Mouse (Mus musculus) ovary, postnatal 14 days (tissue): ENCODE data around the gene Dbr1.

ENCODE experiments used
- DNase-seq: peaks from one replicate; pipeline ENCODE4 v3.0.0; 2022; ENCODE audit warnings: low spot score

Dbr1 gene

DNA sequence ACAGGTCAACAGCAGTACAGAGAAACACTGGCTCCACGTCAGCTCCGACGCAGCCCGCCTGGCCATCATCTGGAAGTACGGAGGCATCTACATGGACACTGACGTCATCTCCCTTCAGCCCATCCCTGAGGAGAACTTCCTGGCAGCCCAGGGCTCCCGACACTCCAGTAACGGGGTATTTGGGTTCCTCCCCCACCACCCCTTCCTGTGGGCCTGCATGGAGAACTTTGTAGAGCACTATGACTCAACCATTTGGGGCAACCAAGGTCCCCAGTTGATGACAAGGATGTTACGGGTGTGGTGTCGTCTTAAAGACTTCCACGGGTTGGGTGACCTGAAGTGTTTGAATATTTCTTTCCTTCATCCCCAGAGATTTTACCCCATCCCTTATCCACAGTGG is 44.6 kb downstream of the Dbr1 start:
- DNase-seq: no peak

DNA sequence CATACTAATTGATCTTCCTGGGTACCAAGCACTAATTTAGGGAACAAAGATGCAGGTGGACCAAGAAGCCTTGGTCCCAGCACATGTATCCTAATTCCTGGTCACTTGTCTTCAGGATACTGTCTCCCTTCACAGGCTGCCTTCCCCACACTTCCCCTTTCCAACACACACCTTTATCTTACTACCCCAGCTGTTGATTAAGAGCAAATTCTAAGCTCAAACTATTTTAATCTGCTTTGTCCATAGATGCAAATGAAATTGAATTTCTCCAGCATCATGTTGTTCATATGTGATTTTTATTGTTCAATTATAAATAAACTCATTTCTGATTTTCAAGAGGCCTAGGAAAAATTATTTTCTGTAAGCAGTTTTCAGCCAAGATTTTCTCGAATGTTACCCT is 46.4 kb downstream of the Dbr1 start:
- DNase-seq: no peak

DNA sequence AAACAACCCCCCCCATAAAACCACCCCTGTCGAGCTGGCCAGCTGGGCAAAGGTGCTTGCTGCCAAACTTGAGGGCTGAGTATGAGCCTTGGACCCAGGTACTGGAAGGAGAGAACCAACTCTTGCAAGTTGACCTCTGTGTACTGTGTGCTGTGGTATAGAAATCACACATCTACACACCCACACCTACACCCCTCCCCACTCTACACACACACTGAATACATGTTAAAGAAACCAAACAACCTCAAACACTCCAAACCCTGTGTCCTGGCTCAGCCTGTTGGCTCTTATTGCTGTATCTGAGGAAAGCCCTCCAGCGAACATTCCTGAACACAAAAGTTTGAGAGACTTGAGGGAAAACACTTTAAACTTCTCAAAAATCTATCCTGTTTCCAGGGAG is 47.4 kb downstream of the Dbr1 start:
- no peak for DNase-seq

DNA sequence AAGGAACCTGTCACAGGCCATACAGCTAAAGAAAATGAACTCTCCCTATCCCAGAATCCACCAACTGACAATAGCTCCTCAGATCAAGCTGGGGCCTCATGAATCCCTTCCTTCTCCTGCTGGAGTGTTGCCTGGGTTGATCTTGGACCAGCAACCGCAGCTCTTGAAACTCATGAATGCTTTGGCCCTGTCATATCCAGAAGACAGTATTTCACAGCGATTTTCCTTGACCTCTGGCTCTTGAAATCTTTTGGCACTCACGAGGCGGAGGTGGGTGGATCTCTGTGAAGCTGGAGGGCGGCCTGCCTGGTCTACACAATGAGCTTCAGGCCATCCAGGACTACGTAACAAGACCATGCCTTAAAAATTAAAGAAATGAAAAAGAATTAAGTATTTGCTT is 48.5 kb downstream of the Dbr1 start:
- DNase-seq: no peak

DNA sequence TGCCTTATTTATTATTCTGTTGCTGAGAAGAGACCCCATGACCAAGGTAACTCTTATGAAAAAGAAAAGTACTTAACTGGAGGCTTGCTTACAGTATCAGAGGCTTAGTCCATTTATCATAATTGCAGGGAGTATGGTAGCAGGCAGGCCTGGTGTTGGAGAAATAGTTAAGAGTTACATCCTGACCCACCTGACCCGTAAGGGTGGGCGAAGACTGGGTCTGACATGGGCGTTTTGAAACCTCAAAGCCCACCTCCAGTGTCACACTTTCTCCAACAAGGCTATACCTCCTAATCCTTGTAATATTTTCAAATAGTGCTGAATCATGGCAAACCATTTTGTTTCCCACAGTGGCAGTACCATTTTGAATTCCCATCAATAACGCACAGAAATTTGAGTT is 53.0 kb downstream of the Dbr1 start:
- DNase-seq: no peak

DNA sequence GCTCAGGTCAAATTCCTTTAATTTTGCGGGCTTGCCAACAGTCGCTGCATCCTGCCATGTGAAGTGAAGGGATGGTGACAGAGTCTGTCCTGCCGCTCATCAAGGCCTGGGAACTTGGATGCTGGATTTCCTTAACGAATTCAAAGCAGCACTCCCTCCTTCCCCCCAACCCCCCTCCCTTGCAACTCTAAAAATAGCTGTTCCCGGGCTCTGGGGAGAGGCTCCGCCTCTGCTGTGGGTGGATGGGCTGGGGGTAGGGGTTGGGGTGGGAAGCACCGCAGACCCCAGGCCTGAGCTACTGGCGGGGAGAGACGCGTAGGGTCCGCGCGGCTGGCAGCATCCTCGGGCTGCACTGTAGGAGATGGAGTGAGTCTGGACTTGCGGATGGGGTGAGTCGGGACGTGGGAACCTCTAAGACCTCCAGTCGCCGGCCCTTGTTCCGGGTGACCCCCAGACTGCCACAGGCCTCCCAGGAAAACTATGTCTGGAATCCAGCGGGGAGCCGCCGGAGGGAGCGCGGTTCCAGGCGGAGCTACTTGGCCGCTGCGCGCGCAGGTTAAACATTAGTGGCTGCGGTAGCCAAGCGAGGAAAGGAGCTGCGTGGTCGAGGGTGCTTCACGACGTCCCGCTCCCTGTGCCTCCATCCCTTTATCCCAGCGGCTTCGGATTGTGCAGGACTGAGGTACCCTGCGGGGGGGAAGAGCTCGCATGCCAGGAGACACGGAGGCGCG is 53.8 kb downstream of the Dbr1 start, which contains the start of gene Dzip1l:
Gene Dzip1l, plus strand, starts transcription at position 216 of the 731 bp plus-strand sequence.
- DNase-seq: peak; percentile 51

DNA sequence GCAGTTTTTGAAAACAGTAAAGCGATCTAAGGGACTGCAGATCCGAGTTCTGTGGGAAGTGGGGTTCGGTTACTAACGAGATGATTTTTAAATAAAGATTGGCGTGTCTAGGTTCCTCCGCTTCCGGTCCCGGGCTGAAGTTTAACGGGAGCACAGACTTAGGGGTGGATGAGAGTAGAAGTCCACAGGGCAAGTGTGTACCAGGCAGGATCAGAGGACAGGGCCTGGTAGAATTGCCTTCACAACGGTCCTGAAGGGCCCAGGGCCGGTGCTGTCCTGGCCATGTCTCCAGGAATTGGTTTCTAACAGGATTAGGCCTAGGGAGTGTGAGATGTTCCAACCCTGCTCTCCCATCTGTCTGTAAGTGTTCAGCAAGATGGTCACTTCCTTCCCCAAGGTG is 54.5 kb downstream of the Dbr1 start:
- no peak for DNase-seq

DNA sequence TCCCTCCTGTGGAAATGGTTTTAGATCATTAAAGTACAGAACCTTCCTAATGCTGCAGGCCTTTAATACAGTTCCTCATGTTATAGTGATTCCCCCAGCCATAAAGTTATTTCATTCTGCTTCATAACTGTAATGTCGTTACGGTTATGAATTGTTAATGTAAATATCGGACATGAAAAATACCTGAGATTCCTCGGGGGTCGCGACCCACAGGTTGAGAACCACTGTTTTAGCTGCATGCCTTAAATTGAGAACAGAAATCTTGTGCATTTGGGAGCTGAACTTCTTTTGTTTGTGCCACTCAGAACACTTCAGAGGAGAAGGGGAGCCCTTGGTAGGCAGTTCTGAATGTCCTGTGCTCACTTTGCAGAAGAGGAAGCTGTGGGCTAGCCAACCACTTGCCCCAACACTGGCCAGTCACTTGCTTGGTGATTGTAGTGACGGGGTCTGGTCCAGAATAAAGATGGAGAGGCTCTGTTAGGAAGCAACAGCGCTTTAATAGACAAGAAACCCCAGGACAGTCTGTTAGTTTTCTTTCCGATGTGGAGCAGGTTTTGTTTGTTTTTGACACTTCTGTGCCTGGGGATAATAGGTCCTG is 55.0 kb downstream of the Dbr1 start:
- no peak for DNase-seq

DNA sequence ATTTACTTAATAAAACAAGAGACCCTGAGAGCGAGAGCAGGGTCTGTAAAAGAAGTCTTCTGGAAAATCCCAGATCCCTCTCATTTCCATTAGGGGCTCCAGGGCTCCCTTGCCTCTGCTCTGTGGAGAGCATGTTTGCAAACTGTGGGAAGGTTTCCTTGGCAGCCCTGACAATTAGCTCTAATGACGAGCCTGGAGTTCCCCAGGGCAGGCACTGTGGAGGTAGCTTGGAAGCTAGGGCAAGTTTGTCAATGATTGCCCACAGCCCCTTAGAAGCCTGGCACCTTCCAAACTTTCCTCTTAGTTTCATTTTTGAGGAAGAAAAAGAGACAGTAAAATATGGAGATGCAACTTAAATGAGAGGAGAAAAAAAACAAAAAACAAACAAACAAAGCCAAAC is 56.2 kb downstream of the Dbr1 start:
- DNase-seq: no peak

DNA sequence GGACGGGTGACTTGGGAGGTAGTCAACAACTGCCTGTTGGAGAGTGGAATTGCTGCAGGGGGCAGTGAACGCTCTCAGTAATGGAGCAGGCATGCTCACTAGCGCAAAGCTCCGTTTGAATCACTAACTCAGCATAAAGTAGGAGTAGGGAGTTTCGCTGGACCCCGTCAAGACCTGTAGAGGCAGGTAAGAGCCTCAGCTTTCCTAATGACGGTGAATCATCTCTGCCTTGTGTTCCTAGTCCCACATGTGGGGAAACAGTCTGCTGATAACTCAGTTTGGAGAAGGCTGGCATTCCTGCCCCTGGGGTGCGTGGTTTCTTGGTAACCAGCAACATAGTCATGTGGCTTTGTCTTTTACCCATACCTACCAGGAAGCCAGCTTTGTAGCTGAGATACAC is 56.7 kb downstream of the Dbr1 start:
- no peak for DNase-seq
